Mouse (Mus musculus) limb, embryonic 12.5 days (tissue): ENCODE measurements at regions not wholly inside any gene's neighbourhood (a gene's known extent, or its start where the extent isn't known, plus 50 kb on each side); places are given as distances from the start of the nearest gene placed in this dataset.
A peak's percentile ranks its signal among the peaks of the same experiment; 100 is the strongest.

ENCODE experiments used
- ATAC-seq: fragments of 200-750 bp; cut with Nextera tagmentation; 2 replicates; pipeline ENCODE4 v1.8.0; 2017; ENCODE audit warnings: low read depth, moderate TSS enrichment; ENCODE audit not compliant: insufficient number of reproducible peaks, insufficient read depth, low FRiP score, low TSS enrichment
- H3K27ac ChIP-seq: fragments of 300-500 bp; sonication (generic); 2 replicates; pipeline ENCODE4 v1.5.1; 2016; ENCODE audit warnings: mild to moderate bottlenecking, moderate library complexity
- H3K27me3 ChIP-seq: fragments of 300-500 bp; sonication (generic); 2 replicates; pipeline ENCODE4 v1.6.1; 2016; ENCODE audit warnings: mild to moderate bottlenecking, moderate library complexity
- H3K36me3 ChIP-seq: fragments of 300-500 bp; sonication (generic); 2 replicates; pipeline ENCODE4 v1.6.1; 2016; ENCODE audit warnings: mild to moderate bottlenecking, moderate library complexity
- H3K4me1 ChIP-seq: fragments of 300-500 bp; sonication (generic); replicated peaks from 2 replicates; pipeline ENCODE4 v1.6.1; 2016
- H3K4me2 ChIP-seq: fragments of 300-500 bp; sonication (generic); 2 replicates; pipeline ENCODE4 v1.6.1; 2016; ENCODE audit warnings: mild to moderate bottlenecking, moderate library complexity
- H3K4me3 ChIP-seq: fragments of 300-500 bp; sonication (generic); replicated peaks from 2 replicates; pipeline ENCODE4 v1.5.1; 2016; ENCODE audit warnings: mild to moderate bottlenecking
- H3K9ac ChIP-seq: fragments of 300-500 bp; sonication (generic); replicated peaks from 2 replicates; pipeline ENCODE4 v1.6.1; 2016; ENCODE audit warnings: mild to moderate bottlenecking, moderate library complexity
- H3K9me3 ChIP-seq: fragments of 300-500 bp; sonication (generic); 2 replicates; pipeline ENCODE4 v1.6.1; 2016; ENCODE audit warnings: mild to moderate bottlenecking, moderate library complexity
- WGBS: fragments of 180-500 bp; shearing (Covaris S2); methylation state at CpG from one replicate; pipeline ENCODE4 v1.1.7; 2016; 5-methylcytosine and 5-hydroxymethylcytosine counted together

DNA sequence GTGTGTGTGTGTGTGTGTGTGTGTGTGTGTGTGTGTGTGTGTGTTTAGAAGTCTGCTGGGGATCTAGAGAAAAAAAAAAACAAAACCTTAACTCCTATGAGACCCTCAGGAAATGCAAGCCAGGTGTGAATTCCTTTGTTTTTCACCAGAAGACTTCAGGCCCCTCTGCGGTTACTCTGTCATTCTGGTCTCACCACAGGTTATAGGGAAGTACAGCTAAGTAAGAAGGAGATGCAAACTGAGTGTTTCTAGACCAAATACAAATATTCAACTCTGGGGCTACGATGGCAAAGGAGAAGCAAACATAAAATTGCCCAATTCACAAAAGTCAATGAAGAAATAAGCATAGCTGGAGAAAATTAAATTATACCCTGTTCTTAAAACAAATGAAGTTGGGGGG, 54.9 kb upstream of the Basp1 start:
- no peaks in the 10 kb centered on the region for H3K27me3 ChIP-seq

DNA sequence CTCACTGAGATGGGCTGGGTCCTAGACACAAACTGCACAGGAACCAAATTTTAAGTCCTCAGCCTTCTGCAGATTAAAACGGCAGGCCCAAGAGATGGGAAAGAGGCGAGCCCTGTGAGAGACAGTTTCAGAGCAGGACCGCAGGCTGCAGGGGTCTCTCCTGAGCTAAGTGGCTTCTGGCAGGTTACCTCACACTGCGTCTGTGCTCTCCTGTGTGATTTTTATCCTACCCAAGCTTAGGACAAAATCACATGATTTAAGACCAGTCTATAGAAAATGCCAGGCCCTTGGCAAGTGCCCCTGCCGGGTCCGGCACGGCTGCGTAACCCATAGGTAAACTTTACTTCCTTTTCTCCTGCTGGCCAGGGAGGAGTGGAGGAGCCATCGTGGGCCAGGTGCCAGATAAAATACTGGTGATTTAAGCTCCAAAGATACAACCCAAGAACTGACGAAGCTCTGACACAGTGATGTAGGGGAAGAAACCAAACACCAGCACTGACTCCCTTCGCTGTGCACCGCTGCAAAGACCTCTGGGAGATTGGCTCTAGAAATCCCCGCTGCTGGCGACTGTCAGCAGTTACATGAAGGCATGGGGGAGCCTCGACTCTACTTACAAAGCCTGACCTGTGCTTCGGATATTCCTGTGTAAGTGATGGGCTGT, 55.8 kb upstream of the Basp1 start:
- no peak overlapping the region for H3K4me3 ChIP-seq
- no peak for ATAC-seq
- no peaks in the 10 kb centered on the region for H3K9me3 ChIP-seq
- H3K4me1 ChIP-seq, result peaks cover 24% of the 10 kb centered on the region
- H3K4me2 ChIP-seq, result no peak overlapping the region
- H3K27ac ChIP-seq, result no peak overlapping the region
- H3K27me3 ChIP-seq, result no peaks in the 10 kb centered on the region
- no peak overlapping the region for H3K9ac ChIP-seq
- H3K36me3 ChIP-seq, result no peaks in the 10 kb centered on the region
- 67% methylated on average over 16 of the region's 16 CpGs for WGBS

More for the DNA sequence above, 54.9 kb upstream of the Basp1 start:
- no peak overlapping the region for H3K4me3 ChIP-seq
- no peaks in the 10 kb centered on the region for H3K9me3 ChIP-seq
- 43% methylated on average over 2 of the region's 2 CpGs for WGBS
- no peak for ATAC-seq
- H3K27ac ChIP-seq, result no peak overlapping the region
- no peaks in the 10 kb centered on the region for H3K36me3 ChIP-seq
- H3K4me2 ChIP-seq, result no peak overlapping the region
- peaks cover 24% of the 10 kb centered on the region for H3K4me1 ChIP-seq
- no peak overlapping the region for H3K9ac ChIP-seq

DNA sequence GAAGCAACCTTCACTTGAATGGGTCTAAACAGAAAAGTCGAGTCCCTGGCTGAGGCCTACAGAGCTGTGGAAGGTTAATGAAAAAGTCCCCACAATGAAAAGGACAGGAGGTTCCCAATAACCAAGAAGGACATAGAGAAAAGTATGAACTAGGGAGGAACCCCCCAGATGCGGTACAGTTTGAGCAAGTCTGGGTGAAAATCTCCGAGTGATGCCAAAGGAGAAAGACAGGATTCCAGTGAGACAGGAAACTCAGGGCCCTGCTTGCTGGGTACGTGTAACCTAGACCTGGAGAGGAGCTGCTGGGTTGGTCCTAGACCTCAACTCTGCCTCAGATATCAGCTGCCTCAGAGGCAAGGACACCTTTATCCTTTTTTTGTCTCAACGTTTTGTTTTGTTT, 57.8 kb upstream of the Basp1 start:
- Histone ChIP-seq H3K27ac (no peak overlapping the region), H3K9me3 (no peaks in the 10 kb centered on the region), H3K4me3 (no peak overlapping the region), H3K27me3 (no peaks in the 10 kb centered on the region), H3K36me3 (no peaks in the 10 kb centered on the region), H3K9ac (no peak overlapping the region), H3K4me2 (no peak overlapping the region), H3K4me1 (peaks cover 24% of the 10 kb centered on the region)
- 83% methylated on average over 5 of the region's 5 CpGs for WGBS
- ATAC-seq, result no peak

- H3K4me3 ChIP-seq, result no peak overlapping the region
- no peak for ATAC-seq
- WGBS, result 93% methylated on average over 3 of the region's 3 CpGs
- H3K27ac ChIP-seq, result no peak overlapping the region
- no peaks in the 10 kb centered on the region for H3K36me3 ChIP-seq
- no peaks in the 10 kb centered on the region for H3K27me3 ChIP-seq
- H3K4me2 ChIP-seq, result no peak overlapping the region
- no peaks in the 10 kb centered on the region for H3K9me3 ChIP-seq
- peaks cover 16% of the 10 kb centered on the region for H3K4me1 ChIP-seq
- H3K9ac ChIP-seq, result no peak overlapping the region
These were observed 59.7 kb upstream of the Basp1 start for GRCm38 (mm10) chr15:25473201-25473710.

GRCm38 (mm10) chr15:25474096-25474495, 60.5 kb upstream of the Basp1 start:
- Histone ChIP-seq H3K4me2 (no peak overlapping the region), H3K9ac (no peak overlapping the region), H3K4me3 (no peak overlapping the region), H3K27ac (no peak overlapping the region), H3K9me3 (no peaks in the 10 kb centered on the region), H3K36me3 (no peaks in the 10 kb centered on the region), H3K27me3 (no peaks in the 10 kb centered on the region), H3K4me1 (peaks cover 7% of the 10 kb centered on the region)
- 80% methylated on average over 3 of the region's 3 CpGs for WGBS
- ATAC-seq, result no peak

DNA sequence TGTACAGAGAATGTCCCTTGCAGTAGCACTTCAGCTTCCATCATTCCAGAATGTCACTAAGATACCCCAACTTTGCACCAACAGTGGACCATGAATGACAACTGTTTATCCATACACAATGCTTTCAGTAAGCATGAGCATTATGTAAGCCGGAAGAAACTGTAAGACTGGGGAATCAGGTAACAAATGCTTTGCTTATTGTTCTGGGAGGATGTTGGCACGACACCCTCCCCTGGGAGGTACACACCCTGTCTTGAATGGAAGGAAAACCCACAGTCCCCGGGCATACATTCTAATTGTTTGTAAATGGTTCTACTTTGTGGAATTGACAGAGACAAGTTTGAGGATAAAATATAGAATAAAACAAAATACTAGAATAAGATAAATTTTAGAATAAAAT, 69.0 kb upstream of the Basp1 start:
- WGBS, result 72% methylated on average over 3 of the region's 3 CpGs
- no peaks in the 10 kb centered on the region for H3K36me3 ChIP-seq

GRCm38 (mm10) chr15:25485372-25485771, 71.8 kb upstream of the Basp1 start:
- Histone ChIP-seq H3K4me2 (no peak overlapping the region), H3K27ac (no peak overlapping the region), H3K4me1 (no peaks in the 10 kb centered on the region), H3K27me3 (no peaks in the 10 kb centered on the region), H3K36me3 (no peaks in the 10 kb centered on the region), H3K4me3 (no peak overlapping the region), H3K9ac (no peak overlapping the region), H3K9me3 (no peaks in the 10 kb centered on the region)
- ATAC-seq, result no peak
- 71% methylated on average over 9 of the region's 9 CpGs for WGBS

More for the DNA sequence above, 69.0 kb upstream of the Basp1 start:
- H3K4me2 ChIP-seq, result no peak overlapping the region
- no peak for ATAC-seq
- H3K4me3 ChIP-seq, result no peak overlapping the region
- no peak overlapping the region for H3K9ac ChIP-seq
- H3K4me1 ChIP-seq, result no peaks in the 10 kb centered on the region
- no peaks in the 10 kb centered on the region for H3K9me3 ChIP-seq
- no peak overlapping the region for H3K27ac ChIP-seq
- H3K27me3 ChIP-seq, result no peaks in the 10 kb centered on the region

GRCm38 (mm10) chr15:25486158-25486557, 72.6 kb upstream of the Basp1 start:
- Histone ChIP-seq H3K27me3 (no peaks in the 10 kb centered on the region), H3K4me2 (no peak overlapping the region), H3K9me3 (no peaks in the 10 kb centered on the region), H3K4me3 (no peak overlapping the region), H3K36me3 (no peaks in the 10 kb centered on the region), H3K27ac (peak overlapping the region; percentile 56; the same call in 1 of the 2 replicates), H3K4me1 (no peaks in the 10 kb centered on the region), H3K9ac (no peak overlapping the region)
- ATAC-seq, result no peak
- 77% methylated on average over 7 of the region's 7 CpGs for WGBS

GRCm38 (mm10) chr15:25489804-25490203, 76.2 kb upstream of the Basp1 start:
- H3K9ac ChIP-seq, result no peak overlapping the region
- H3K27ac ChIP-seq, result no peak overlapping the region
- no peak overlapping the region for H3K4me2 ChIP-seq
- no peak for ATAC-seq
- whole genome bisulfite sequencing, result 87% methylated on average over 6 of the region's 6 CpGs
- no peaks in the 10 kb centered on the region for H3K36me3 ChIP-seq
- H3K27me3 ChIP-seq, result no peaks in the 10 kb centered on the region
- no peaks in the 10 kb centered on the region for H3K9me3 ChIP-seq
- H3K4me3 ChIP-seq, result no peak overlapping the region
- H3K4me1 ChIP-seq, result peaks cover 13% of the 10 kb centered on the region

DNA sequence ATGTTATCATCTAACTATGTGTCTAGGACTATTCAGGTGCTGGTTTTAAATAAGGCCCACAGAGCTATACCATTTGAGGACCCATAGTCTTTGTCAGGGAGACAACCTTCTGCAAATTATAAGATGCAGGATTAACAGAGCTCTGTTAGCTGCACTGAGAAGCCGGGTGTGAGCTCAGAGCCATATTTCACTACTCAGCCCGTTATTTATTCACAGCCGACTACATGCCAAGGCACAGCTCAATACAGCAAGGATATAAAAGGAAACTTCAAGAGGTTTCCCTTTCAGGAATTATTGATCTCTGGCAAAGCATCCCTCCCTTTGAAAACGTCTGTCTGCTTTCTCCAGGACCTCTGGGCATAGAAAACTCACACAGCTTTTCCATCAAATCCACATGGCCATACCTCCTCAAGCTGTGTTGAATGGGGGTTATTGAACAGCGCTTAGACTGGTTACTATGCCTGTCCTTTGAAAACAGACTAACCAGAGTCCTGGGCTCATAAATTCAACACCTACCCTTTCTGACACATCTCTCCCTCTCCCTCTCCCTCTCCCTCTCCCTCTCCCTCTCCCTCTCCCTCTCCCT, 78.7 kb upstream of the Basp1 start:
- H3K36me3 ChIP-seq, result no peaks in the 10 kb centered on the region
- H3K27ac ChIP-seq, result no peak overlapping the region
- no peak overlapping the region for H3K4me2 ChIP-seq
- H3K9ac ChIP-seq, result no peak overlapping the region
- H3K9me3 ChIP-seq, result no peaks in the 10 kb centered on the region
- no peaks in the 10 kb centered on the region for H3K27me3 ChIP-seq
- 20% methylated on average over 5 of the region's 5 CpGs for WGBS
- peaks cover 13% of the 10 kb centered on the region for H3K4me1 ChIP-seq
- no peak for ATAC-seq
- H3K4me3 ChIP-seq, result no peak overlapping the region

- no peak overlapping the region for H3K9ac ChIP-seq
- ATAC-seq, result 0 out of 2 replicates have a peak, but pooled peaks have one; percentile 23
- H3K4me2 ChIP-seq, result no peak overlapping the region
- peaks cover 13% of the 10 kb centered on the region for H3K4me1 ChIP-seq
- H3K27me3 ChIP-seq, result no peaks in the 10 kb centered on the region
- no peaks in the 10 kb centered on the region for H3K36me3 ChIP-seq
- no peaks in the 10 kb centered on the region for H3K9me3 ChIP-seq
- WGBS, result 46% methylated on average over 8 of the region's 8 CpGs
- H3K27ac ChIP-seq, result no peak overlapping the region
- no peak overlapping the region for H3K4me3 ChIP-seq
These were observed 81.2 kb upstream of the Basp1 start for GRCm38 (mm10) chr15:25494687-25495299.
